Mouse (Mus musculus): ENCODE measurements around the gene Tmem120b. TPM values are rescaled to one million over a fixed set of nuclear protein-coding genes. Genes with fewer than 3 reads are reported as not detected.

The Tmem120b gene
- polyA plus RNA-seq, 1 experiment from 2014 or later, result 14.3 TPM

- no peaks in the 10 kb centered on the region for H3K9me3 ChIP-seq (replicated peaks)
- peaks cover 49% of the 10 kb centered on the region for H3K36me3 ChIP-seq
- no peak for ATAC-seq (ENCODE audit: low FRiP score)
- H3K4me2 ChIP-seq (replicated peaks), result no peak overlapping the region
- no peak overlapping the region for H3K4me3 ChIP-seq
- H3K4me1 ChIP-seq, result 0 out of 2 replicates have a peak, but pooled peaks cover 3% of the 10 kb centered on the region
- H3K9ac ChIP-seq, result no peak overlapping the region
- no peaks in the 10 kb centered on the region for H3K27me3 ChIP-seq
- WGBS, result 86% methylated on average over 10 of the region's 10 CpGs
- H3K27ac ChIP-seq, result no peak overlapping the region
These were observed 98.2 kb downstream of the Tmem120b start for GRCm38 (mm10) chr5:123166437-123166836.

Other genes with a start within 250 kb of the Tmem120b start
- 508 and 529 TPM in 2 replicates for gene Anapc5, start 247.1 kb upstream of the Tmem120b start, polyA plus RNA-seq (2016; fragmentation: Nextera tagmentation; extraction: Ambion mirVana)
- 49.9 and 50.7 TPM in 2 replicates for gene Rnf34, start 218.4 kb upstream of the Tmem120b start, polyA plus RNA-seq (2016; fragmentation: Nextera tagmentation; extraction: Ambion mirVana)
- gene Kdm2b, start 78.6 kb upstream of the Tmem120b start, polyA plus RNA-seq (2016; fragmentation: Nextera tagmentation; extraction: Ambion mirVana), result 112 and 115 TPM in 2 replicates
- gene Orai1, start 53.3 kb upstream of the Tmem120b start, polyA plus RNA-seq (2016; fragmentation: Nextera tagmentation; extraction: Ambion mirVana), result 13.5 and 13.6 TPM in 2 replicates
- gene Morn3, start 21.4 kb upstream of the Tmem120b start, polyA plus RNA-seq (2016; fragmentation: Nextera tagmentation; extraction: Ambion mirVana), result 0.35 and 0.73 TPM in 2 replicates
- 2.6 and 2.8 TPM in 2 replicates for gene Rhof, start 64.3 kb downstream of the Tmem120b start, polyA plus RNA-seq (2016; fragmentation: Nextera tagmentation; extraction: Ambion mirVana)
- 13.8 and 14.3 TPM in 2 replicates for gene Setd1b, start 73.8 kb downstream of the Tmem120b start, polyA plus RNA-seq (2016; fragmentation: Nextera tagmentation; extraction: Ambion mirVana)
- 70.2 and 74.6 TPM in 2 replicates for gene Psmd9, start 101.0 kb downstream of the Tmem120b start, polyA plus RNA-seq (2016; fragmentation: Nextera tagmentation; extraction: Ambion mirVana)
- gene Hpd, start 114.3 kb downstream of the Tmem120b start, polyA plus RNA-seq (2016; fragmentation: Nextera tagmentation; extraction: Ambion mirVana), result not detected in 2 replicates
- gene Wdr66, start 183.7 kb downstream of the Tmem120b start, polyA plus RNA-seq (2016; fragmentation: Nextera tagmentation; extraction: Ambion mirVana), result 3.7 and 6.0 TPM in 2 replicates

All from hindbrain, embryonic 12.5 days (tissue).